Mouse (Mus musculus): ENCODE data around the gene Clic3. TPM values are rescaled to one million over a fixed set of nuclear protein-coding genes. Genes with fewer than 3 reads are reported as not detected.

Clic3 gene
- polyA plus RNA-seq, 1 experiment = not detected

GRCm38 (mm10) chr2:25461407-25461806 is 4.8 kb downstream of the Clic3 start:
- H3K27me3 ChIP-seq (replicated peaks) = peaks cover 3% of the 10 kb centered on the region
- TF ChIP-seq FLI1 (IDR thresholded peaks at IDR 0.05; ENCODE audit: low read length) = no peak
- no peak for TF ChIP-seq GATA1 (IDR thresholded peaks at IDR 0.05; ENCODE audit: borderline replicate concordance, low read length)
- H3K9me3 ChIP-seq = no peaks in the 10 kb centered on the region
- H3K36me3 ChIP-seq (replicated peaks; ENCODE audit: low read length) = peaks cover 33% of the 10 kb centered on the region
- peaks cover 64% of the 10 kb centered on the region for H3K4me1 ChIP-seq
- H3K4me3 ChIP-seq (replicated peaks) = peak overlapping the region; percentile 99

GRCm38 (mm10) chr2:25463630-25464029 is 7.0 kb downstream of the Clic3 start:
- Histone ChIP-seq H3K36me3 (replicated peaks; ENCODE audit: low read length) (peaks cover 14% of the 10 kb centered on the region), H3K9me3 (no peaks in the 10 kb centered on the region), H3K4me1 (peaks cover 78% of the 10 kb centered on the region), H3K27me3 (replicated peaks) (peaks cover 5% of the 10 kb centered on the region), H3K4me3 (replicated peaks) (no peak overlapping the region)
- no peak for TF ChIP-seq GATA1 (IDR thresholded peaks at IDR 0.05; ENCODE audit: borderline replicate concordance, low read length)
- TF ChIP-seq FLI1 (IDR thresholded peaks at IDR 0.05; ENCODE audit: low read length) = no peak

- Histone ChIP-seq H3K9me3 (no peaks in the 10 kb centered on the region), H3K27me3 (replicated peaks) (peaks cover 21% of the 10 kb centered on the region), H3K4me3 (replicated peaks) (peak overlapping the region; percentile 74), H3K4me1 (peaks cover 79% of the 10 kb centered on the region), H3K36me3 (replicated peaks; ENCODE audit: low read length) (no peaks in the 10 kb centered on the region)
- TF ChIP-seq FLI1 (IDR thresholded peaks at IDR 0.05; ENCODE audit: low read length) (no peak), GATA1 (IDR thresholded peaks at IDR 0.05; ENCODE audit: borderline replicate concordance, low read length) (no peak)
Observed at GRCm38 (mm10) chr2:25465256-25465655, 8.6 kb downstream of the Clic3 start.

GRCm38 (mm10) chr2:25465816-25466635 is 9.4 kb downstream of the Clic3 start:
- no peak for TF ChIP-seq GATA1 (IDR thresholded peaks at IDR 0.05; ENCODE audit: borderline replicate concordance, low read length)
- peak overlapping the region; percentile 74 for H3K4me3 ChIP-seq (replicated peaks)
- peaks cover 25% of the 10 kb centered on the region for H3K27me3 ChIP-seq (replicated peaks)
- no peaks in the 10 kb centered on the region for H3K9me3 ChIP-seq
- H3K4me1 ChIP-seq = peaks cover 78% of the 10 kb centered on the region
- H3K36me3 ChIP-seq (replicated peaks; ENCODE audit: low read length) = no peaks in the 10 kb centered on the region

GRCm38 (mm10) chr2:25467606-25468303 is 11.1 kb downstream of the Clic3 start:
- no peak overlapping the region for H3K4me3 ChIP-seq (replicated peaks)
- H3K36me3 ChIP-seq (replicated peaks; ENCODE audit: low read length) = no peaks in the 10 kb centered on the region
- TF ChIP-seq GATA1 (IDR thresholded peaks at IDR 0.05; ENCODE audit: borderline replicate concordance, low read length) = no peak
- TF ChIP-seq FLI1 (IDR thresholded peaks at IDR 0.05; ENCODE audit: low read length) = no peak
- peaks cover 73% of the 10 kb centered on the region for H3K4me1 ChIP-seq
- peaks cover 39% of the 10 kb centered on the region for H3K27me3 ChIP-seq (replicated peaks)
- no peaks in the 10 kb centered on the region for H3K9me3 ChIP-seq

- Histone ChIP-seq H3K4me1 (peaks cover 81% of the 10 kb centered on the region), H3K27me3 (replicated peaks) (peaks cover 41% of the 10 kb centered on the region), H3K9me3 (no peaks in the 10 kb centered on the region), H3K36me3 (replicated peaks; ENCODE audit: low read length) (no peaks in the 10 kb centered on the region), H3K4me3 (replicated peaks) (no peak overlapping the region)
- no peak for TF ChIP-seq FLI1 (IDR thresholded peaks at IDR 0.05; ENCODE audit: low read length)
- TF ChIP-seq GATA1 (IDR thresholded peaks at IDR 0.05; ENCODE audit: borderline replicate concordance, low read length) = no peak
Observed at GRCm38 (mm10) chr2:25468962-25469915, 12.6 kb downstream of the Clic3 start.

GRCm38 (mm10) chr2:25469969-25470368 is 13.3 kb downstream of the Clic3 start, which contains the start of gene Ptgds:
TSS of gene Ptgds (minus strand) at chr2:25470046.
- Histone ChIP-seq H3K27me3 (replicated peaks) (peaks cover 45% of the 10 kb centered on the region), H3K9me3 (no peaks in the 10 kb centered on the region), H3K4me1 (peaks cover 78% of the 10 kb centered on the region), H3K36me3 (replicated peaks; ENCODE audit: low read length) (no peaks in the 10 kb centered on the region), H3K4me3 (replicated peaks) (no peak within 1 kb of the TSS)
- TF ChIP-seq FLI1 (IDR thresholded peaks at IDR 0.05; ENCODE audit: low read length) = no peak
- no peak for TF ChIP-seq GATA1 (IDR thresholded peaks at IDR 0.05; ENCODE audit: borderline replicate concordance, low read length)

- no peak for TF ChIP-seq GATA1 (IDR thresholded peaks at IDR 0.05; ENCODE audit: borderline replicate concordance, low read length)
- TF ChIP-seq FLI1 (IDR thresholded peaks at IDR 0.05; ENCODE audit: low read length) = no peak
- H3K27me3 ChIP-seq (replicated peaks) = peaks cover 71% of the 10 kb centered on the region
Observed at GRCm38 (mm10) chr2:25472550-25472949, 15.9 kb downstream of the Clic3 start.

GRCm38 (mm10) chr2:25477541-25477940 is 20.9 kb downstream of the Clic3 start:
- H3K27me3 ChIP-seq (replicated peaks) = peaks cover 66% of the 10 kb centered on the region

More at GRCm38 (mm10) chr2:25472550-25472949, 15.9 kb downstream of the Clic3 start:
- H3K36me3 ChIP-seq (replicated peaks; ENCODE audit: low read length) = no peaks in the 10 kb centered on the region
- no peak overlapping the region for H3K4me3 ChIP-seq (replicated peaks)
- H3K4me1 ChIP-seq = peaks cover 65% of the 10 kb centered on the region
- H3K9me3 ChIP-seq = no peaks in the 10 kb centered on the region

More at GRCm38 (mm10) chr2:25477541-25477940, 20.9 kb downstream of the Clic3 start:
- Histone ChIP-seq H3K4me3 (replicated peaks) (no peak overlapping the region), H3K4me1 (peaks cover 60% of the 10 kb centered on the region), H3K9me3 (peaks cover 22% of the 10 kb centered on the region), H3K36me3 (replicated peaks; ENCODE audit: low read length) (no peaks in the 10 kb centered on the region)
- TF ChIP-seq FLI1 (IDR thresholded peaks at IDR 0.05; ENCODE audit: low read length) = no peak
